Mouse (Mus musculus) lung, embryonic 15.5 days (tissue): ENCODE measurements around the gene Pkn3. TPM values are rescaled to one million over a fixed set of nuclear protein-coding genes. Genes with fewer than 3 reads are reported as not detected.
"Not testable (repeated sequence)": the region's sequence is repeated elsewhere in the genome, so short reads cannot be mapped to it uniquely, and the experiment has no call there.

Experiments used
- ATAC-seq: fragments of 200-750 bp; cut with Nextera tagmentation; 2 replicates; pipeline ENCODE4 v1.8.0; 2017; ENCODE audit warnings: moderate number of reproducible peaks, borderline replicate concordance; ENCODE audit not compliant: low FRiP score, low TSS enrichment; ENCODE audit errors: extremely low read depth
- H3K27ac ChIP-seq: fragments of 300-500 bp; sonication (generic); 2 replicates; pipeline ENCODE4 v1.5.1; 2015; ENCODE audit warnings: moderate library complexity, mild to moderate bottlenecking, inconsistent platforms
- H3K27me3 ChIP-seq: fragments of 300-500 bp; sonication (generic); 2 replicates; pipeline ENCODE4 v1.6.1; 2015; ENCODE audit warnings: inconsistent platforms
- H3K36me3 ChIP-seq: fragments of 300-500 bp; sonication (generic); 2 replicates; pipeline ENCODE4 v1.6.1; 2015; ENCODE audit warnings: inconsistent platforms
- H3K4me1 ChIP-seq: fragments of 300-500 bp; sonication (generic); 2 replicates; pipeline ENCODE4 v1.6.1; 2015; ENCODE audit warnings: inconsistent platforms
- H3K4me2 ChIP-seq: fragments of 300-500 bp; sonication (generic); 2 replicates; pipeline ENCODE4 v1.6.1; 2015; ENCODE audit warnings: inconsistent platforms, mild to moderate bottlenecking, moderate library complexity
- H3K4me3 ChIP-seq: fragments of 300-500 bp; sonication (generic); 2 replicates; pipeline ENCODE4 v1.5.1; 2015; ENCODE audit warnings: mild to moderate bottlenecking, inconsistent platforms
- H3K9ac ChIP-seq: fragments of 300-500 bp; sonication (generic); 2 replicates; pipeline ENCODE4 v1.6.1; 2015; ENCODE audit warnings: inconsistent platforms
- H3K9me3 ChIP-seq: fragments of 300-500 bp; sonication (generic); 2 replicates; pipeline ENCODE4 v1.6.1; 2016; ENCODE audit warnings: inconsistent platforms
- WGBS: fragments of 180-500 bp; shearing (Covaris S2); methylation state at CpG from one replicate; pipeline ENCODE4 v1.1.7; 2015; 5-methylcytosine and 5-hydroxymethylcytosine counted together
- polyA plus RNA-seq: library from polyadenylated mRNA; unstranded; fragments of >200 nt; fragmentation: Nextera tagmentation; extraction: Ambion mirVana; gene quantifications from 2 replicates; pipeline ENCODE4 v1.2.1, GENCODE M21; 2015

Gene Pkn3
- polyA plus RNA-seq, 1 experiment from 2014 or later: 14.7 TPM

DNA sequence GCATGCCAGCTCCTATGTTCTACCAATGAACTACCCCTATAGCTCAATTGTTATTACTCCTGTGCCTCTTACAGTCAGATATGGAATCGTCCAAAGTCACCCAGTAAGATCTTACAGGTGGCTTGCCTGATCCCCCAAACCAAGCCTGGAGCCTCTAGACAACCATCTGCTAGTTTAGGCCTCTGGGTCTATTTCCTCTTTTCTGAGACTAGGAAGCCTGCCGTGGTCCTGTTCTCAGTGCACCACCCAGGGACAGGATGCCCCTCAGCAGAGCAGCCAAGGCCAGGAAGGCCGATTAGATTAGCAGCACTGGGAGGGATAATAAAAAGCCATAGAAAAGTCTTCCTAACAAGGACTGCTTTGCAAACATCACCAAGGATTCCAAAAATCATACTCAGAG, 27.7 kb upstream of the Pkn3 start:
- Histone ChIP-seq H3K9me3 (no peaks in the 10 kb centered on the region), H3K9ac (no peak overlapping the region), H3K27ac (no peak overlapping the region), H3K4me2 (no peak overlapping the region), H3K4me3 (no peak overlapping the region), H3K4me1 (no peaks in the 10 kb centered on the region), H3K27me3 (no peaks in the 10 kb centered on the region), H3K36me3 (0 out of 2 replicates have a peak, but pooled peaks cover 2% of the 10 kb centered on the region)
- WGBS: 74% methylated on average over 3 of the region's 3 CpGs
- no peak for ATAC-seq

DNA sequence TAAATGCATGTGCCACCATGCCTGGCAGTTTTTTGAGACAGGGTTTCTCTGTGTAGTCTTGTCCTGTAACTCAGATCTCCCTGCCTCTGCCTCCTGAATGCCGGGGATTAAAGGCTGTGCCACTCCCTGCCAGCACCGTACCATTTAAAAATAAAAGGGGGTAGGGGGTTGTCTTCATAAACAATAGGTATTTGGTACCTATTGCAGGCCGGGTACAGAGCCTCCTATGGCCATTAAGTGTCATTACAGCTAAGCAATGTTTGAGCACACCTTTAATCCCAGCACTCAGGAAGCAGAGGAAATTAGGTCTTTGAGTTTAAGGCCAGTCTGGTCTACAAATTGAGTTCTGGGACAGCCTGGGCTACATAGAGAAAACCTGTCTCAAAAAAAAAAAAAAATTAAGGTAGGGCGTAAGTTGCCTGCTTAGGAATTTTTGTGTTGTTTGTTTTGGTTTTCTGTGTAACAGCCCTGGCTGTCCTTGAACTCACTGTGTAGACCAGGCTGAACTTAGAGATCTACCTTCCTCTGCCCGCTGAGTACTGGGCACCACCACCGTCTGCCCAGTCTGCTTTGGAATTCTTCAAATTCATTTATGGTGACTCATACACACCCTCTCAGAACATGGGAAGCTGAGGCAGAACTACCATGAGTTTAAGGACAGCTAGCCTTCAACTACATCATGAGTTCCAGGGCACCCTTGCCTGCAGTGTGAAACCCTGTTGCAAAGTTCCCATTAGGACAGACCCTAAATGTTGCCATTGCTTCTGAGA, 25.3 kb upstream of the Pkn3 start:
- Histone ChIP-seq H3K4me1 (no peaks in the 10 kb centered on the region), H3K27me3 (no peaks in the 10 kb centered on the region), H3K9me3 (no peaks in the 10 kb centered on the region), H3K4me2 (no peak overlapping the region), H3K4me3 (no peak overlapping the region), H3K36me3 (no peaks in the 10 kb centered on the region), H3K9ac (no peak overlapping the region), H3K27ac (no peak overlapping the region)
- ATAC-seq: no peak
- 38% methylated on average over 6 of the region's 6 CpGs for WGBS

DNA sequence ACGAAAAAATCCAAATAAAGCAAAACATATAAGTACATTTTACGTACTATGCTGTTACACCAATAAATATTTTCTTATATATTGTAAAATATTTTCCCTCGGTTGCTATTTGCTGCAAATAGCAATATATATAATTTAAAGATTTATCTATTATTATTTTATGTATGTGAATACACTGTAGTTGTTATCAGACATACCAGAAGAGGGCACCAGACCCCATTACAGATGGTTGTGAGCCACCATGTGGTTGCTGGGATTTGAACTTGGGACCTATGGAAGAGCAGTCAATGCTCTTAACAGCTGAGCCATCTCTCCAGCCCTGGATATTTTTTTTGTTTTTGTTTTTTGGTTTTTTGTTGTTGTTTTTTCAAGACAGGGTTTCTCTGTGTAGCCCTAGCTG, 22.2 kb upstream of the Pkn3 start:
- H3K27me3 ChIP-seq, H3K4me3 ChIP-seq, H3K4me2 ChIP-seq, H3K36me3 ChIP-seq, H3K4me1 ChIP-seq, H3K9me3 ChIP-seq, H3K27ac ChIP-seq, H3K9ac ChIP-seq, ATAC-seq: not testable (repeated sequence)
- WGBS: 86% methylated on average over 3 of the region's 3 CpGs

DNA sequence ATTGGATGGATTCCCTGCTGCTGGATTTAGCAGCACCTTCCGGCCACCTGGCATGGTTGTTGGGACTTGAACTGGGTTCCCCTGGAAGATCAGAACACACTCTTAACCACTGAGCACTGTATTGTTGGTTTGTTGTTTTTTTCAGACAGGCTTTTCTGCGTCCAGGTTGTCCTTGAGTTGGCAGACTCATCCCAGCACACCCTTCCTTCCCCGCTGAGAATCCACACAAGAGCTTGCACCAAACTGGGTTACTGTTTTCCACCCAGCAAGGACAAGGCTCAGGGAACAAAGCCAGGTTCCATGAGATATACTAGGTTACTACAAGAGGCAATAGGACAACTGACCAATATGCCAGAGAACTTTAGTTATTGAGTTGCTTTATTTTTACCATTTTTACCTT, 20.7 kb upstream of the Pkn3 start:
- WGBS: 78% methylated on average over 3 of the region's 3 CpGs
- Histone ChIP-seq H3K4me3 (no peak overlapping the region), H3K9me3 (no peaks in the 10 kb centered on the region), H3K9ac (no peak overlapping the region), H3K4me2 (no peak overlapping the region), H3K27ac (no peak overlapping the region), H3K36me3 (no peaks in the 10 kb centered on the region), H3K4me1 (peaks cover 8% of the 10 kb centered on the region; the same call in 1 of the 2 replicates), H3K27me3 (no peaks in the 10 kb centered on the region)
- no peak for ATAC-seq

DNA sequence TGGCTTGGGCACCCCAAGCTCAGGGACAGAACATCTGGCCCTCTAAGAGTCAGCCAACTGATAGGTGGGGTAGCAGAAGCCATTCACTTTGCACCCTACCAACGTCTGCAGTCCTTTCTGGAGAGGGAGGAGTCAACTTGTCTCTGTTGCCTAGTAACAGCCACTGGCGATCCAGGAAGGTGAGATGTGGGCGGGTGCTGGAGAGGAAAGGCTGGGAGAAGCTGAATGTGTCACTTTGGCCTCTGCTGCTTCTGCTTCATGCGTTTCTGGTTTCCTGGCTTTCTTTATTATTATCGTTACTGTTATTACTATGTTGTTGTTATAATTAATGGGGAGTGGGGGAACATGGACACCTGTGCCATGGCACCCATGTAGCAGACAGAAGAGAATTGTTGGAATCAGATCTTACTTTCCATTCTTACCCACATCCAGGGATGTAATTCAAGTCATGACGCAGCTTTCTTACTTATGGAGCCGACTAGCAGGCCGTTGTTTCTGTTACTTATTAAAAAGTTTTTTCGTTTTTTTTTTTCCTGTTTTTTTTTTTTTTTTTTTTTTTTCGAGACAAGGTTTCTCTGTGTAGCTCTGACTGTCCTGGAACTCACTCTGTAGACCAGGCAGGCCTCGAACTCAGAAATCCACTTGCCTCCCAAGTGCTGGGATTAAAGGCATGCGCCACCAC, 20.1 kb upstream of the Pkn3 start, which contains the start of gene Set:
TSS of gene Set (plus strand) at position 156 of the 682 bp plus-strand sequence.
- Histone ChIP-seq H3K4me1 (peaks cover 8% of the 10 kb centered on the region; the same call in 1 of the 2 replicates), H3K4me2 (no peak within 1 kb of the TSS), H3K27ac (no peak within 1 kb of the TSS), H3K36me3 (no peaks in the 10 kb centered on the region), H3K4me3 (no peak within 1 kb of the TSS), H3K9ac (no peak within 1 kb of the TSS), H3K27me3 (no peaks in the 10 kb centered on the region), H3K9me3 (no peaks in the 10 kb centered on the region)
- no peak for ATAC-seq
- 39% methylated on average over 12 of the region's 12 CpGs for WGBS

DNA sequence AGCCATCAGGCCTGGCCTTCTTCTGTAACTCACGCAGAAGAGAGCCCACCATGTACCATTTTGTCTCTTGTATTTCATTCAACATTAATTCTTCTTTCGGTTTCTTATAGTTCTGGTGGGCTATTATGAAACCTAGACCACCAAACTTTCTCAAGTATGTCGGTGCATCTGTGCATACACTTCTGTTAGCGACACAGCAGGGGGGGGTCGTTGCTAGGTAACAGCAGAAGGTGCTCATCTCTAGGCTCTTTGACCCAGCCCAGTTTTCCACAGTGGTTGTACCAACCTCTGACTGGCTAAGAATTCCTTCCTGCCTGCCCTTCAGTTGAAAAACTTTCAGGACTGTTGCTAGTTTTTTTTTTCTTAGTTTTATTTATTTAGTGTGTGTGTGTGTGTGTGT, 19.1 kb upstream of the Pkn3 start:
- no peak for ATAC-seq
- Histone ChIP-seq H3K27me3 (no peaks in the 10 kb centered on the region), H3K4me1 (peaks cover 10% of the 10 kb centered on the region), H3K27ac (no peak overlapping the region), H3K4me2 (no peak overlapping the region), H3K36me3 (no peaks in the 10 kb centered on the region), H3K9ac (no peak overlapping the region), H3K4me3 (no peak overlapping the region), H3K9me3 (no peaks in the 10 kb centered on the region)
- WGBS: 56% methylated on average over 5 of the region's 5 CpGs

DNA sequence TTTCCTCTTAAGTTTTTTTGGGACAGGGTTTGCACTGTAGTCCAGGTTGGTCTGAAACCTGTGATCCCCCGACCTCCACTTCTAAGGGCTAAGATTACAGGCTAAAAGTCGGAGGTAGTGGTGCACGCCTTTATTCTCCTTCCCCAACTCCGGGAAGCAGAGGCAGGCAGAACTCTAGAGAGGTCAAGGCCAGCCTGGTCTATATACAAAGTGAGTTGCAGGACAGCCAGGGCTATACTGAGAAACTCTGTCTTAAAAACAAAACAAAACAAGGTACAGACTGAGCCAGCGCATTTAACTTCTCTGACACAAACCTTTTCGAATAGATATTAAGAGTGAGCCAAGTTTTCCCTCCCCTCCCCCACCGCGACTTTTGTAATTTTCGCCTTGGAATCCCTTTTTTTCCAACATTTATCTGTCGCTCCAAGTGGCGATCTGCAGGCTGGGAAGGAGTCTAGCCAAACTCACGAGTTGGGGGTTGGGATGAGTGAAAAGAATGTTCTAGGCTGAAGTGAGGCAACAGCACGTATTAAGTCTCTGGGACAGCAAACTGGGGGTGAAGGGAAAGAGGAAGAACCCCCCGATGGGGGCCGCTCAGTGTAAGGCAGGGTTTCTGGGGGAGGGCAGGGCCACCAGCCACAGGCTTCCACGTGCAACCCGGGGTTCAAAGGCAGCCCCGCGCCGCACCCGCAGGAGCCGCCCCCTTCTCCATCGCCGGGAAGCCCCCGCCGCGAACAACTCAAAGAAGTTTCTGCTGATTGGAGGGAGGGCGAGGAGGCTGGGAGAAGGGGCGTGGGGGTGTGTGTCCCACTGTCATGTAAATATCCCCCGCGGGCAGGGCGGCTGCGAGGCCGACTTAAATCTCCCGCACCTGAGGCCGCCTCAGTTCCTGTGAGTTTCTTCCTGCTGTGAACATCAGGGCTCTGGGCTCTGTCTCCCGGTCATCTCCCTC, 16.0 kb upstream of the Pkn3 start:
- Histone ChIP-seq H3K36me3 (no peaks in the 10 kb centered on the region), H3K4me3 (peak overlapping the region; percentile 65), H3K4me2 (peak overlapping the region; percentile 89), H3K27ac (peak overlapping the region; percentile 98), H3K9ac (peak overlapping the region; percentile 59), H3K4me1 (peaks cover 32% of the 10 kb centered on the region), H3K9me3 (no peaks in the 10 kb centered on the region), H3K27me3 (no peaks in the 10 kb centered on the region)
- WGBS: 7% methylated on average over 36 of the region's 37 CpGs
- peak; percentile 44 for ATAC-seq

DNA sequence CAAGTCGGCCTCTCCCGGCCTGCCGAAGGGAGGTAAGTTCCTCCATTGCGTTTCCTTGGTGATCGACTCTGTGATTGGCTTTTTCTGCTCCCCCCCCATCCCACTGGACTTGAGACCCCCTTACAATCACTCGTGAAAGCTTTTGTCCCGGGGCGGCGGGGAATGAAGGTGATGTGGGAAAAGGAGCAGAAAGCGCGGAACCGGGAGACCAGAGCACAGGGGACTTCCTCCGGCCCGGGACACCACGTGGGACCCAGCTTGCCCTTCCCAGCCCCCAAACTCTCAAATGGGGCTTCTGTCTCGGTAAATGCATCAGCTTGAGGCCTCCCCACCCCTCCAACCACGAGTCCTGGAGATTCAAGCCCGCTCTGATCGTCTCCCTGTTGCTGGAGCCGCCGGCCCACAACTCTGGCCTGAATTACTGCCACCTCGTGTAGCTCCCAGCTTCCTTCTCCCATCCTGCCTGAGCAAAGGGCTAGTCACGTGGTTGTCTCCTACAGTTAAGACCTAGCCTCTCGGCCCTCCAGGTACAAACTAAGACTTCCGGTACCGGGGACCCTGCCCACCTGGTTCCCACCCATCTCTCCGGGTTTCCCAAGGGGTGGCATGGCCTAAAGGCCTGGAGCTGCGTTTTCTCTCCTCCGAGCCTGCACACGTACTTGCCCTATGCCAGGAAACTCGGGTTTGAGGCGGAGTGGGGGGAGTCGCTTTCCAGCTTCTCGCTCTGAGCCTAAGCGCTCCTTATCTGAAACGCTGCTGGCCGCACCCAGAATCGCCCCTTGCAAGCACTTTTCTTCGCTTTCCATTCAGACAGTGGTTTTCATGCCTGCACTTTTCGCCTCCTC, 15.0 kb upstream of the Pkn3 start:
- Histone ChIP-seq H3K4me1 (peaks cover 32% of the 10 kb centered on the region), H3K4me2 (peak overlapping the region; percentile 89), H3K9ac (peak overlapping the region; percentile 59), H3K4me3 (peak overlapping the region; percentile 65), H3K27ac (peak overlapping the region; percentile 98), H3K9me3 (no peaks in the 10 kb centered on the region), H3K27me3 (no peaks in the 10 kb centered on the region), H3K36me3 (no peaks in the 10 kb centered on the region)
- ATAC-seq: 0 out of 2 replicates have a peak, but pooled peaks have one; percentile 11
- 0% methylated on average over 40 of the region's 40 CpGs for WGBS

DNA sequence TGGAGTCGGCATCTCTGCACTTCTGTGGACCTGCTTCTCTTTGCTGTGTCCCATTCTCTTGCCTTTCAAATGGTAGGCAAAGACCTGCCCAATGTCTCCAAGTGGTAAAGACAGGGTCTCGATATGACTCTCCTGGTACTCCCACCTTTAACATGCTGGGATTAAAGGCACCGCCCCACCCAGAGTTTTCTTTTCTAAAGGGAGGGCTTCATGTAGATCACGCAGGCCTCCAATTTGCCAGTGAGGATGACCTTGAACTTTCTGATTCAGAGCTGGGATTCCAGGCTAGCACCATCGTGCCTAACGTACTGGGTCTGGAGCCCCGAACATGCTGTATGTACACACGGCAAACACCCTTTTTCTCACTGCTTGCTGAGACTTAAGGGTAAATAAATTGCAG, 14.2 kb upstream of the Pkn3 start:
- no peaks in the 10 kb centered on the region for H3K27me3 ChIP-seq
- H3K9me3 ChIP-seq: no peaks in the 10 kb centered on the region
- peak overlapping the region; percentile 65 for H3K4me3 ChIP-seq
- H3K36me3 ChIP-seq: peaks cover 1% of the 10 kb centered on the region; the same call in 1 of the 2 replicates
- peak overlapping the region; percentile 59 for H3K9ac ChIP-seq
- peak overlapping the region; percentile 89 for H3K4me2 ChIP-seq
- ATAC-seq: no peak
- H3K4me1 ChIP-seq: peaks cover 37% of the 10 kb centered on the region
- WGBS: 4% methylated on average over 8 of the region's 8 CpGs
- H3K27ac ChIP-seq: peak overlapping the region; percentile 98

DNA sequence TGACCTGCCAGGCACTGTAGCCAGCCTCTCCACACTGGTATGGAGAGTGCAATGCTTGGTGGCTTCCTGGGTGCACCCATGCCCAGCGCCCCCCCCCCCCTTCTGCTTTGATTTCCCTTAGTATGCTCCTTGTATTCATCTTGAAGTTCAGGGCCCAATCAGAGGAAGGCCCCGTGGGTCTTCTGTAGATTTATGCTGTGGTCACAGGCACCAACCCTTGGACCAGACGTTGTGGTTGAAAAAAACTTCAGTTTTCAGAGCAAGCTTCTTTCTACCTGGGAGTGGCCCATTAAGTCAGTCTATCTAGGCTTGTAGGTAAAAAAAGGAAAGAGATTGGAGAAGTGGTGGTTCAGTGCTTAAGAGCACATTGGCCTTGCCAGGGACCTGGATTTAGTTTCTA, 13.7 kb upstream of the Pkn3 start:
- no peak for ATAC-seq
- WGBS: 6% methylated on average over 3 of the region's 3 CpGs
- peak overlapping the region; percentile 59 for H3K9ac ChIP-seq
- peaks cover 7% of the 10 kb centered on the region for H3K36me3 ChIP-seq
- no peaks in the 10 kb centered on the region for H3K9me3 ChIP-seq
- peak overlapping the region; percentile 98 for H3K27ac ChIP-seq
- H3K4me1 ChIP-seq: peaks cover 41% of the 10 kb centered on the region
- peak overlapping the region; percentile 65 for H3K4me3 ChIP-seq
- peak overlapping the region; percentile 89 for H3K4me2 ChIP-seq
- no peaks in the 10 kb centered on the region for H3K27me3 ChIP-seq

DNA sequence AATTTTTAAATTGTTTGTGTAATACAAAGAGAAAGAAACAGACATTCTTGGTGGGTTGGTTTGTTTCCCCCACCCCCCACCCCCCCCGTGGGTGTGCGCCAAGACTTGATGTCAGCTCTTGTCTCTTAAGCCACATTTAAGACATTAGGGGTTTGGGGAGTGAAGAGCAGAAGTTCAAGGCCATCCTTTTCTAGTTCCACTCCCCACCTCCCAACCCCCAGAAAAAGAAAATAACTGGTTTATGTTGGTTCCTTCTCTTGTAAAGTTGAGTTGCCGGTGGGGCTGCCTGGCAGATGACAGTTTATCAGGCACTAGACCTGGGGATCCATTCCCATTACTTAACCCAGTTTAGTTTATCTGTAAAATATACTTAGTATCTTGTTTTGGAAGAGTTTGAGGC, 13.2 kb upstream of the Pkn3 start:
- 35% methylated on average over 3 of the region's 3 CpGs for WGBS
- Histone ChIP-seq H3K27me3 (no peaks in the 10 kb centered on the region), H3K4me1 (peaks cover 41% of the 10 kb centered on the region), H3K4me2 (peak overlapping the region; percentile 89), H3K36me3 (peaks cover 12% of the 10 kb centered on the region), H3K27ac (peak overlapping the region; percentile 98), H3K9ac (peak overlapping the region; percentile 59; the same call in 1 of the 2 replicates), H3K4me3 (peak overlapping the region; percentile 65; the same call in 1 of the 2 replicates), H3K9me3 (no peaks in the 10 kb centered on the region)
- ATAC-seq: no peak
